ENCODE assay signal across 18 mouse cellular contexts in genomic region chr16:31576422-31576821, GRCm38 (mm10).
DNase-seq lines count a peak whose midpoint lies in the region; ATAC-seq and TF ChIP-seq lines count a peak whose summit lies in the region.
"Had no signal": no experiment of that assay in that cellular context is flagged by ENCODE, and none has a peak within 500 bp of the region (broad histone marks: within the 10 kb centered on the region; RNA-seq: fewer than 3 reads in every experiment).

No protein-coding gene starts in this region.

- H3K79me2 ChIP-seq in liver, adult 2 months (ENCODE audit: control insufficient read depth, insufficient read depth, low read length): no peaks in the 10 kb centered on the region

- no peak overlapping the region; the same call in 1 of the 2 replicates for H3K9ac ChIP-seq in liver, adult 2 months (ENCODE audit: low read depth, low read length)
- H3K9ac ChIP-seq in lung, embryonic 16.5 days (ENCODE audit: low read length): no peak overlapping the region
- H3K9ac ChIP-seq: forebrain, postnatal 0 days; hindbrain, embryonic 15.5 days had no signal

- H3K27ac ChIP-seq in heart, embryonic 10.5 days: peak overlapping the region; percentile 6; the same call in 1 of the 2 replicates
- no peak overlapping the region for H3K27ac ChIP-seq in liver, adult 2 months (replicated peaks; ENCODE audit: insufficient read depth, low read depth, low read length)
- no peak overlapping the region for H3K27ac ChIP-seq in lung, embryonic 16.5 days (ENCODE audit: low read length)
- peak overlapping the region; percentile 10; the same call in 1 of the 2 replicates for H3K27ac ChIP-seq in embryonic facial prominence, embryonic 10.5 days (replicated peaks)
- H3K27ac ChIP-seq: heart, embryonic 13.5 days; hindbrain, embryonic 15.5 days had no signal

- H3K4me3 ChIP-seq in heart, embryonic 10.5 days: no peak overlapping the region
- no peak overlapping the region for H3K4me3 ChIP-seq in liver, adult 2 months (ENCODE audit: insufficient read depth, low read depth, low read length)
- no peak overlapping the region for H3K4me3 ChIP-seq in lung, embryonic 16.5 days (ENCODE audit: low read length)
- H3K4me3 ChIP-seq in embryonic facial prominence, embryonic 10.5 days: no peak overlapping the region
- H3K4me3 ChIP-seq: hindbrain, embryonic 15.5 days had no signal

- TF ChIP-seq POLR2A in liver, adult 2 months (IDR thresholded peaks at IDR 0.05; ENCODE audit: extremely low read depth, insufficient read depth, low read length): no peak

- H3K4me1 ChIP-seq in heart, embryonic 10.5 days: peaks cover 22% of the 10 kb centered on the region
- peaks cover 13% of the 10 kb centered on the region for H3K4me1 ChIP-seq in liver, adult 2 months (ENCODE audit: control insufficient read depth, insufficient read depth, low read length)
- H3K4me1 ChIP-seq in lung, embryonic 16.5 days (replicated peaks; ENCODE audit: control insufficient read depth, insufficient read depth, low read length): peaks cover 14% of the 10 kb centered on the region
- H3K4me1 ChIP-seq in embryonic facial prominence, embryonic 10.5 days: peaks cover 29% of the 10 kb centered on the region

- no peak for TF ChIP-seq CTCF in liver, adult 2 months (IDR thresholded peaks at IDR 0.05; ENCODE audit: low read depth, low read length)

- H3K9me3 ChIP-seq in heart, embryonic 10.5 days: no peaks in the 10 kb centered on the region
- H3K9me3 ChIP-seq in lung, embryonic 16.5 days (ENCODE audit: control insufficient read depth, low read length): no peaks in the 10 kb centered on the region
- H3K9me3 ChIP-seq in embryonic facial prominence, embryonic 10.5 days: no peaks in the 10 kb centered on the region
- H3K9me3 ChIP-seq: heart, embryonic 13.5 days; hindbrain, embryonic 15.5 days had no signal

- no peaks in the 10 kb centered on the region for H3K36me3 ChIP-seq in heart, embryonic 10.5 days
- no peaks in the 10 kb centered on the region for H3K36me3 ChIP-seq in liver, adult 2 months (ENCODE audit: control insufficient read depth, insufficient read depth, low read length)
- no peaks in the 10 kb centered on the region for H3K36me3 ChIP-seq in lung, embryonic 16.5 days (ENCODE audit: control insufficient read depth, insufficient read depth, low read length)
- no peaks in the 10 kb centered on the region for H3K36me3 ChIP-seq in embryonic facial prominence, embryonic 10.5 days (replicated peaks)
- H3K36me3 ChIP-seq: heart, embryonic 13.5 days; hindbrain, embryonic 15.5 days had no signal

- H3K27me3 ChIP-seq in heart, embryonic 10.5 days (ENCODE audit: insufficient read depth, poor library complexity, severe bottlenecking): no peaks in the 10 kb centered on the region
- no peaks in the 10 kb centered on the region for H3K27me3 ChIP-seq in liver, adult 2 months (ENCODE audit: control insufficient read depth, insufficient read depth, low read length)
- H3K27me3 ChIP-seq in lung, embryonic 16.5 days (ENCODE audit: control insufficient read depth, insufficient read depth, low read depth, low read length): no peaks in the 10 kb centered on the region
- H3K27me3 ChIP-seq in embryonic facial prominence, embryonic 10.5 days (replicated peaks; ENCODE audit: low read depth, poor library complexity, severe bottlenecking): no peaks in the 10 kb centered on the region; the same call in 1 of the 2 replicates
- H3K27me3 ChIP-seq: heart, embryonic 13.5 days; hindbrain, embryonic 15.5 days had no signal

- 0 out of 2 replicates have a peak, but pooled peaks have one; percentile 35 for ATAC-seq in lung, embryonic 16.5 days (ENCODE audit: low read depth)
- ATAC-seq: forebrain, postnatal 0 days had no signal

- 62% methylated on average over 8 of the region's 8 CpGs for WGBS in heart, embryonic 10.5 days
- WGBS in liver, adult 2 months: 43% methylated on average over 8 of the region's 8 CpGs
- WGBS in lung, embryonic 16.5 days: 47% methylated on average over 8 of the region's 8 CpGs
- WGBS in embryonic facial prominence, embryonic 10.5 days: 67% methylated on average over 8 of the region's 8 CpGs

- peak; percentile 65 for DNase-seq in heart, embryonic 10.5 days (ENCODE audit: low spot score)
- DNase-seq in heart, adult 18-20 months: no peak
- peak; percentile 43 for DNase-seq in liver, adult 2 months (ENCODE audit: extremely low read depth, low read depth, low spot score)
- DNase-seq in liver: no peak
- DNase-seq in lung, postnatal 14 days: no peak
- DNase-seq in embryonic facial prominence, embryonic 10.5 days (ENCODE audit: low spot score): no peak
- no peak for DNase-seq in ovary, postnatal 10 days (ENCODE audit: low spot score)
- DNase-seq: adrenal gland, adult 2 months; adrenal gland, postnatal 25 days; cerebellum, adult 18-20 months; cerebellum, adult 9-11 months; cerebellum, postnatal 36 days; forebrain, postnatal 0 days; gastrocnemius, postnatal 14 days; heart, postnatal 36 days had no signal

- H3K4me2 ChIP-seq in lung, embryonic 16.5 days (ENCODE audit: low read depth, low read length): no peak overlapping the region
- H3K4me2 ChIP-seq: hindbrain, embryonic 15.5 days had no signal

Comparison
In these comparisons a context has a peak if more than half of its experiments do, and no peak if none do; other contexts are left out.
1. DNase-seq: peak in heart, embryonic 10.5 days (single experiment) and liver, adult 2 months (single experiment); none in heart, adult 18-20 months (0 of 2), liver (single experiment), lung, postnatal 14 days (single experiment), embryonic facial prominence, embryonic 10.5 days (single experiment) and ovary, postnatal 10 days (single experiment).
2. H3K27ac ChIP-seq: peak in heart, embryonic 10.5 days (single experiment) and embryonic facial prominence, embryonic 10.5 days (single experiment); none in liver, adult 2 months (single experiment) and lung, embryonic 16.5 days (single experiment).